Mouse (Mus musculus) stomach, embryonic 14.5 days (tissue): ENCODE data around the gene Ncoa3. TPM values are rescaled to one million over a fixed set of nuclear protein-coding genes. Genes with fewer than 3 reads are reported as not detected.
"Not testable (repeated sequence)": the region's sequence is repeated elsewhere in the genome, so short reads cannot be mapped to it uniquely, and the experiment has no call there.

Experiments
- ATAC-seq: fragments of 200-750 bp; cut with Nextera tagmentation; 2 replicates; pipeline ENCODE4 v1.8.0; 2017; ENCODE audit warnings: low read depth, moderate TSS enrichment; ENCODE audit not compliant: insufficient number of reproducible peaks, insufficient read depth, low FRiP score
- H3K27ac ChIP-seq: fragments of 300-500 bp; sonication (generic); 2 replicates; pipeline ENCODE4 v1.5.1; 2014; ENCODE audit warnings: mild to moderate bottlenecking, low read length, moderate library complexity, mixed read lengths
- H3K27me3 ChIP-seq: fragments of 300-500 bp; sonication (generic); 2 replicates; pipeline ENCODE4 v1.6.1; 2014; ENCODE audit warnings: low read length, control low read depth, mixed read lengths; ENCODE audit not compliant: control insufficient read depth, insufficient read depth
- H3K36me3 ChIP-seq: fragments of 300-500 bp; sonication (generic); 2 replicates; pipeline ENCODE4 v1.6.1; 2014; ENCODE audit warnings: mild to moderate bottlenecking, control low read depth, low read length, moderate library complexity, mixed read lengths; ENCODE audit not compliant: control insufficient read depth, insufficient read depth
- H3K4me1 ChIP-seq: fragments of 300-500 bp; sonication (generic); 2 replicates; pipeline ENCODE4 v1.6.1; 2014; ENCODE audit warnings: low read length, control low read depth, mixed read lengths; ENCODE audit not compliant: control insufficient read depth, insufficient read depth
- H3K4me2 ChIP-seq: fragments of 300-500 bp; sonication (generic); replicated peaks from 2 replicates; pipeline ENCODE4 v1.6.1; 2014; ENCODE audit warnings: low read depth, low read length, control low read depth
- H3K4me3 ChIP-seq: fragments of 300-500 bp; sonication (generic); 2 replicates; pipeline ENCODE4 v1.5.1; 2014; ENCODE audit warnings: low read depth, low read length, control low read depth
- H3K9ac ChIP-seq: fragments of 300-500 bp; sonication (generic); replicated peaks from 2 replicates; pipeline ENCODE4 v1.6.1; 2014; ENCODE audit warnings: low read depth, mild to moderate bottlenecking, control low read depth, low read length, moderate library complexity, mixed read lengths
- H3K9me3 ChIP-seq: fragments of 300-500 bp; sonication (generic); 2 replicates; pipeline ENCODE4 v1.6.1; 2016; ENCODE audit warnings: low read depth, low read length, control low read depth; ENCODE audit not compliant: control insufficient read depth
- WGBS: fragments of 180-500 bp; shearing (Covaris S2); extraction: QIAGEN DNeasy Blood & Tissue Kit; methylation state at CpG from one replicate; pipeline ENCODE4 v1.1.7; 2014; 5-methylcytosine and 5-hydroxymethylcytosine counted together
- polyA plus RNA-seq: library from polyadenylated mRNA; unstranded; fragments of >200 nt; fragmentation: Nextera tagmentation; extraction: Ambion mirVana; gene quantifications from 2 replicates; pipeline ENCODE4 v1.2.1, GENCODE M21; 2014

The Ncoa3 gene
- polyA plus RNA-seq, 1 experiment from 2014 or later, result 25.7 TPM

DNA sequence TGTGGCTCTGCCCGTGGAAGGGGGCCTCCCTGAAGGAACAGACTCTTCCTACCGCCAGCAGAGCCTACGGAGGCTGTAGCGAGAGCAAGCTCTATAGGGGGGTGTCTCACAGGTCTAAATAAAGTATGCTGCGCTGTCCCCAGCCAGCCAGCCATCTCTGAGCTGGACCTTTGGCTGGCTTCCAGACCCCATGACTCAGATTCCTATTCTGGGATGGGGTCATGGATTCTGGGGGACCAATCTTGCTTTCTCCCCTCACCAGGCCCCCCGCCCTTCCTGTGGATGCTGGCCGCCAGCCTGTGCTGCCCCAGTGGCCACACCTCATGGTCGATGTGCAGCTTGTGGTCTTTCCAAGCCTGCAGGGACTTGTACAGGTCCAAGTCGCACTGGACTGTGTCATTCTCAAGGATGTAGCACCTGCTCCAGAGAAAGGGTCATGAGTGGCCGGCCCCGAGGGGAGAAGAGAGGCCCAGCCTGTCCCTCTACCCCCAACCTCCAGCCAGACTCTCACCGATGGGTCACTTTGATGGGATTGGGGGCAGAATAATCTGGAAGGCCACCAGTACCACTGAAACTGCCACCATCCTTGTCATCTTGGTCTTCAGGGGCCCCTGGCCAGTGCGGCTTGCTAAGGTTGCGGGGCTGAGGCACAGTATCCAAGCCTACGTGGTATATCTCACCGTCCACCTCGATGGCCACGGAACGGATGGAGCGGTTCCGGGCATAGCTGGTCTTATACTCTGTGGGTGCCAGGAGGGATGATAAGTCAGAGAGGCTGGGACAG is 88.7 kb downstream of the Ncoa3 start:
- Histone ChIP-seq H3K36me3 (peaks cover 31% of the 10 kb centered on the region), H3K9ac (no peak overlapping the region), H3K27ac (no peak overlapping the region; the same call in 1 of the 2 replicates), H3K27me3 (no peaks in the 10 kb centered on the region), H3K4me1 (peaks cover 11% of the 10 kb centered on the region; the same call in 1 of the 2 replicates), H3K9me3 (no peaks in the 10 kb centered on the region), H3K4me2 (no peak overlapping the region), H3K4me3 (no peak overlapping the region)
- ATAC-seq, result no peak
- WGBS, result 84% methylated on average over 21 of the region's 21 CpGs

DNA sequence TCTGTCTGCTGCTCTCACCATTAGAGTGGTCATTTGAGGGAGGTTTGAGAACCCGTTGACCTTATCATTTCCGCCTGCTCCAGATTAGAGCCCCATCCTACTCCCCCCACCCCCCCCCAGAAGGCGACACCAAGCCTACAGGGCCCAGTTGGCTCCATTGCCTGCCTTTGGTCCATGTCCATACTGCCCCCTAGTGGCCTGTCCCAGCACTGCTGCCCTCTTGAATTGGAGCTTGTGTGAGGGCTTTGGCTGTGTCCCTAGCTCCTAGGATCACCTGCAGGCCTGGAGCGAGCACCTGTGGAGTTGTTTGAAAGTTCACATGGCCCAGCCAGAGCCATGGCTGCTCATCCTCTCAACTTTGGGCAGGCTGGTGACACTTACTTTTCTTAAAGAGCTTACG is 89.8 kb downstream of the Ncoa3 start:
- Histone ChIP-seq H3K4me1 (peaks cover 11% of the 10 kb centered on the region; the same call in 1 of the 2 replicates), H3K4me2 (no peak overlapping the region), H3K9me3 (no peaks in the 10 kb centered on the region), H3K9ac (no peak overlapping the region), H3K27ac (no peak overlapping the region), H3K27me3 (no peaks in the 10 kb centered on the region), H3K4me3 (no peak overlapping the region), H3K36me3 (peaks cover 40% of the 10 kb centered on the region)
- no peak for ATAC-seq
- 55% methylated on average over 5 of the region's 5 CpGs for WGBS

DNA sequence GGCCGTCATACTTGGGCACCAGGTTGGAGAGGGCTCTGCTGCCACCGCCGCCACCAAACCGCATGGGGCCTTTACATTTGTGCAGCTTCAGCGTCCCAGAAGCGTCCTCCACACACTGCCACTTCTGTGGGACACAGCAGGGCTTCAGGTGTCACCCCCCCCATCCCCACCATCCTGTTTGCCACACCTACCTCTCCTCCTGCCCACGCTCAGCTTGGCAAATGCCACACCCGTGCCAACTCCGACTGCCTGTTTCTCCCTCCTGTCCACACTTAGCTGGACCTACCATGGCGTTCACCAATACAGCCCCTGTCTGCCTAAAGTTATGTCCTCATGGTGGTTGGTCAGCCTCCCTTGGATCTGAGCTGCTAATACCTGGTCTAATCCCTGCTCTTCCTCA is 90.2 kb downstream of the Ncoa3 start:
- 79% methylated on average over 10 of the region's 10 CpGs for WGBS
- Histone ChIP-seq H3K9ac (no peak overlapping the region), H3K27me3 (no peaks in the 10 kb centered on the region), H3K27ac (no peak overlapping the region), H3K4me1 (peaks cover 11% of the 10 kb centered on the region; the same call in 1 of the 2 replicates), H3K4me3 (no peak overlapping the region), H3K36me3 (peaks cover 39% of the 10 kb centered on the region), H3K4me2 (no peak overlapping the region), H3K9me3 (no peaks in the 10 kb centered on the region)
- no peak for ATAC-seq

DNA sequence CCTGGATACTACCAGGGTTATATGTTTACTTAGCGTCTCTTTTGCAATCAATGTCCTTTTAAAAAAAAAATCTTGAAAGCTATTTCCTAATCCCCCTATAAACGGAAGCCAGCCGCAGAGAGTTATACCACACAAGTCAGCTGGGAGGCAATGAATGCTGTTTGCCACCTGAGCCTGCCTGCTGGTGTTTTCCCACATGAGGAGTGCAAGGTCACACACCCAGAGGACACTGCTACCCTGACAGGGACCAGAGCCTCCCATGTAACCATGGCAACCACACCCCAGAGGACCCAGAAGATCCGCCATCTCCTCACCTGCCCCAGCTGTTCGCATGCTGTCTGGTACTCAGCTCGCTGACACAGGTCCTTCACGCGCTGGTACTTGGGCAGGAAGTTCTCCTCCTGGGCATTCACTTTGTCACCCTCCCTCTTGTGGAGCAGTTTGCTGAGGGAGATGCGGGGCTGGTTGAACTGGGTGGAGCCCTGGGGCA is 91.2 kb downstream of the Ncoa3 start:
- no peak overlapping the region; the same call in 1 of the 2 replicates for H3K27ac ChIP-seq

DNA sequence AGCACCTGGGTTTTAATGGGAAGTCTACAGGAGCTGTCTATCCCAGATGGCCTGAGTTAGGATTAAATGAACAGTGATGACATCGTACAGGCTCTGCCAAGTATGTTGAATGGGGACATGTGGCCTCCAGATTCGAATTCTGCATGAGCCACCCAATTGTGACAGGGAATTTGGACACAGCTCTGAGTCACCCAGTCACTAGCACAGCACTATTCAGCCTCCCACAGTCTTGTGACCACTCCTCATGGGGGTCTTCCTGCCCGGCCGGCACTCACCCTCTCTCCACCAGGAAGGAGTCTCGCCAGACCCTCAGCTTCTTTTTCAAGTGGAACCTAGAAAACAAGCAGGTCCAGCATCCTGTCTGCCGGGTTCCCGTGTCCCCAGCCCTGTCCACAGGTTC is 91.7 kb downstream of the Ncoa3 start:
- ATAC-seq, result no peak
- Histone ChIP-seq H3K27me3 (no peaks in the 10 kb centered on the region), H3K4me3 (no peak overlapping the region), H3K4me2 (no peak overlapping the region), H3K27ac (no peak overlapping the region), H3K9ac (no peak overlapping the region), H3K9me3 (no peaks in the 10 kb centered on the region), H3K4me1 (peaks cover 11% of the 10 kb centered on the region; the same call in 1 of the 2 replicates), H3K36me3 (peaks cover 35% of the 10 kb centered on the region)
- 82% methylated on average over 7 of the region's 7 CpGs for WGBS

More for the DNA sequence above, 91.2 kb downstream of the Ncoa3 start:
- H3K4me1 ChIP-seq, result peaks cover 11% of the 10 kb centered on the region; the same call in 1 of the 2 replicates
- H3K27me3 ChIP-seq, result no peaks in the 10 kb centered on the region
- peaks cover 34% of the 10 kb centered on the region for H3K36me3 ChIP-seq
- H3K4me3 ChIP-seq, result no peak overlapping the region
- no peak overlapping the region for H3K4me2 ChIP-seq
- no peaks in the 10 kb centered on the region for H3K9me3 ChIP-seq
- ATAC-seq, result no peak
- H3K9ac ChIP-seq, result no peak overlapping the region
- 58% methylated on average over 9 of the region's 9 CpGs for WGBS

DNA sequence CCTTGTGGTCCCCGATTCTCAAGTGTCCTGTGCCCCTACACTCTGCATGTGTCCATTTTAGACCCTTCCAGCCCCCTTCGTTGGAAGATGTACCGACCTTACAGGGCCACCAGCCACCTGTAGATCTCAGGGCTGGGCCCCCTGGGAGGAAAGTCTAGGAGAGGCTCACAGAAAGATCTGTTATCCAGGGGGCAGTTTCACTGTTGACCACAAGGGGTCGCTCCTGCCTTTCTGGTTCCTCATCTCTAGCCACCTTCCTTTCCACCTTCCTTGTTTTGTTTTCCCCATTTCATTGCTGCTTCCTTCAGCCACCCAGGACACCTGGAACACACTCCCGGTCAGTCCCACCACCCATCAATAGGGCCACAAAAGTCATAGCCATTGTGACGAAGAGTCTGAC is 92.5 kb downstream of the Ncoa3 start:
- H3K27ac ChIP-seq, H3K9me3 ChIP-seq, ATAC-seq, H3K27me3 ChIP-seq, H3K4me2 ChIP-seq, H3K4me3 ChIP-seq, H3K9ac ChIP-seq: not testable (repeated sequence)
- WGBS, result 40% methylated on average over 6 of the region's 6 CpGs
- peaks cover 39% of the 10 kb centered on the region for H3K36me3 ChIP-seq
- H3K4me1 ChIP-seq, result peaks cover 11% of the 10 kb centered on the region; the same call in 1 of the 2 replicates

DNA sequence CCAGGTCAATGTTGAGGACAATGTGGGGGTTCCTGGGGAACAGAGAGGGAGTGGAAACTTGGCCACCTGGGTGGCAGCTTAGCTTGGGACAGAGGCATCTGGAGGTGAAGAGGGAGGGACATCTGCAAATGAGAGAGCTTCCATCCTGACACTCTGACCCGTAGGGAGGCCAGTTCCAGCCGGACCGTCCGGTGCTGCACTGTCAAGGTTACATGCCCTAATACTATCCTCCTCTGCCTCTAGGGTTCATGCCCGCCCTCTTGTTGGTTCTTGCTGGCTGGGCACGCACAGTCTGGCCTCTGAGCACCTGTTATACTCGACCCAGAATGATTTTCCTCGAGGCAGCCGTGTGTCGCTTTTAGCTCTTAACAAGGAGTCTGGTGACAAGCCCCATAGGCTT is 93.3 kb downstream of the Ncoa3 start:
- Histone ChIP-seq H3K27me3 (no peaks in the 10 kb centered on the region), H3K9me3 (no peaks in the 10 kb centered on the region), H3K4me1 (peaks cover 11% of the 10 kb centered on the region; the same call in 1 of the 2 replicates), H3K36me3 (peaks cover 47% of the 10 kb centered on the region), H3K4me3 (no peak overlapping the region), H3K9ac (no peak overlapping the region), H3K4me2 (no peak overlapping the region), H3K27ac (no peak overlapping the region)
- no peak for ATAC-seq
- 91% methylated on average over 10 of the region's 10 CpGs for WGBS

DNA sequence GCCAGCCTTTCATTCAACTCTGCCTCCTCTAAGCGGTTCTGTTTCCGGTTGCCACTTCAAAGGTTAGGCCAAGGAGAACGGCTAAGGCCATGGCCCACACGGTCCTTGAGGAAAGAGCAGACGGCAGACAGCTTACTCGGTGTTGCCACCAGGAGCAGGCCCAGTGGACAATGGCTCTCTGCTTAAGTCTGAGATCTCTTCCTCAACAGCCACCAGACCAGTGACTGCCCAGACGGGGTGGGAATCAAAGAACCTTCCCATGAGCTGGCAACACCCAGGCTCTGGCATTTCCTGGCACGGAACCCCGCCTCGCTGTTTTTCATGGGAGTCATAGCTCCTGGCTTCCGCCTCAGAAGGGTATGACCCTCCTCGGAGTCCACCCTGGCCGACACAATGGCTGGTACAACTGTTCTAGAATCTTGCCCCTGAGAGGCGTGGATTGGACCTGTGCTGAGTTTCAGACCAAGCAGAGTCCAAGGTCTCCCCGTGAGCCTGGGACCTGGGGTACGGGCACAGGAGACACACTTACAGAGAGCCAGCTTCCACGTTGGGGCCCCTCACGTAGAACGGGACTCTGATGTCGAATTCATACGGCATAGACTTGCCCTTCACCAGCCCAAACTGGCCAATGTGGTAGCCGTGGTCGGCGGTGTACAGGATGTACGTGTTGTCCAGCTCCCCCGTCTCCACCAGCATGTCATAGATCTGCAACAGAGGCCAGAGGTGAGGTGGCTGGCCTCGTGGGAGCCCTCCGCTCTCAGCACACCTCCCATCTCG is 94.2 kb downstream of the Ncoa3 start:
- ATAC-seq, result no peak
- H3K27me3 ChIP-seq, result no peaks in the 10 kb centered on the region
- H3K36me3 ChIP-seq, result peaks cover 50% of the 10 kb centered on the region
- no peak overlapping the region for H3K4me3 ChIP-seq
- WGBS, result 83% methylated on average over 29 of the region's 29 CpGs
- H3K4me2 ChIP-seq, result no peak overlapping the region
- 0 out of 2 replicates have a peak, but pooled peaks cover 5% of the 10 kb centered on the region for H3K4me1 ChIP-seq
- H3K9me3 ChIP-seq, result no peaks in the 10 kb centered on the region
- H3K9ac ChIP-seq, result no peak overlapping the region
- no peak overlapping the region for H3K27ac ChIP-seq
